Mouse (Mus musculus) MEL (cell line): ENCODE results near the gene Tmem151a. TPM values are rescaled to one million over a fixed set of nuclear protein-coding genes. Genes with fewer than 3 reads are reported as not detected.

Experiments used
- DNase-seq: peaks from one replicate; pipeline ENCODE4 v3.0.0; 2011; ENCODE audit warnings: low read depth, low spot score
- H3K27ac ChIP-seq: 2 replicates; pipeline ENCODE4 v1.5.1; 2012; ENCODE audit warnings: low read depth, mild to moderate bottlenecking, control low read depth, low read length, moderate library complexity; ENCODE audit not compliant: control insufficient read depth
- H3K27me3 ChIP-seq, 2 experiments: fragments of 150-350 bp in 1 of 2; sonication (generic) in 1 of 2; 2 replicates each; pipeline ENCODE4 v1.6.1; 2012; ENCODE audit warnings: low read length in 2 of 2, mild to moderate bottlenecking in 2 of 2, improper control_type of control experiment in 1 of 2, moderate library complexity in 1 of 2; ENCODE audit not compliant: insufficient read depth in 2 of 2, control insufficient read depth in 1 of 2
- H3K36me3 ChIP-seq, 2 experiments: 2 replicates each; pipeline ENCODE4 v1.6.1; 2012 to 2014; ENCODE audit warnings: low read length in 2 of 2, improper control_type of control experiment in 1 of 2, inconsistent platforms in 1 of 2, mild to moderate bottlenecking in 1 of 2; ENCODE audit not compliant: insufficient read depth in 2 of 2, control insufficient read depth in 1 of 2
- H3K4me1 ChIP-seq, 2 experiments: fragments of 150-350 bp in 1 of 2; sonication (generic) in 1 of 2; 2 replicates each; pipeline ENCODE4 v1.6.1; 2012; ENCODE audit warnings: low read length in 2 of 2, improper control_type of control experiment in 1 of 2, mild to moderate bottlenecking in 1 of 2; ENCODE audit not compliant: insufficient read depth in 2 of 2, control insufficient read depth in 1 of 2
- H3K4me3 ChIP-seq, 2 experiments: fragments of 150-350 bp in 1 of 2; sonication (generic) in 1 of 2; 2 replicates each; pipeline ENCODE4 v1.5.1; 2012; ENCODE audit warnings: low read depth in 2 of 2, low read length in 2 of 2, mild to moderate bottlenecking in 2 of 2, moderate library complexity in 2 of 2, control low read depth in 1 of 2, improper control_type of control experiment in 1 of 2; ENCODE audit not compliant: control insufficient read depth in 1 of 2, insufficient read depth in 1 of 2
- H3K79me2 ChIP-seq: 2 replicates; pipeline ENCODE4 v1.6.1; 2012; ENCODE audit warnings: mild to moderate bottlenecking, low read length, moderate library complexity; ENCODE audit not compliant: control insufficient read depth, poor library complexity, insufficient read depth
- H3K9ac ChIP-seq: 2 replicates; pipeline ENCODE4 v1.6.1; 2012; ENCODE audit warnings: low read depth, mild to moderate bottlenecking, control low read depth, low read length, moderate library complexity; ENCODE audit not compliant: control insufficient read depth, poor library complexity, severe bottlenecking
- H3K9me3 ChIP-seq: fragments of 150-350 bp; sonication (generic); replicated peaks from 2 replicates; pipeline ENCODE4 v1.6.1; 2012; ENCODE audit warnings: mild to moderate bottlenecking, low read length, improper control_type of control experiment, moderate library complexity; ENCODE audit not compliant: insufficient read depth
- BHLHE40 ChIP-seq: IDR thresholded peaks from 2 replicates; pipeline ENCODE4 v1.6.1; 2012; ENCODE audit warnings: low read depth, mild to moderate bottlenecking, inconsistent platforms, low read length, improper control_type of control experiment, borderline replicate concordance
- CHD1 ChIP-seq: IDR thresholded peaks from 2 replicates; pipeline ENCODE4 v1.6.1; 2012; ENCODE audit warnings: low read depth, mild to moderate bottlenecking, inconsistent platforms, low read length, improper control_type of control experiment
- CHD2 ChIP-seq: IDR thresholded peaks from 2 replicates; pipeline ENCODE4 v1.6.1; 2011; ENCODE audit warnings: low read length, improper control_type of control experiment
- E2F4 ChIP-seq: IDR thresholded peaks from 2 replicates; pipeline ENCODE4 v1.6.1; 2011; ENCODE audit warnings: low read depth, low read length, improper control_type of control experiment, borderline replicate concordance
- ELF1 ChIP-seq: IDR thresholded peaks from 2 replicates; pipeline ENCODE4 v1.6.1; 2014; ENCODE audit warnings: low read depth, mild to moderate bottlenecking, inconsistent platforms, low read length, improper control_type of control experiment, moderate library complexity
- GATA1 ChIP-seq: IDR thresholded peaks from 2 replicates; pipeline ENCODE4 v1.6.1; 2011; ENCODE audit warnings: low read depth, low read length, improper control_type of control experiment
- HCFC1 ChIP-seq: IDR thresholded peaks from 2 replicates; pipeline ENCODE4 v1.6.1; 2012; ENCODE audit warnings: low read depth, mild to moderate bottlenecking, inconsistent platforms, low read length, improper control_type of control experiment, moderate library complexity
- JUND ChIP-seq: IDR thresholded peaks from 2 replicates; pipeline ENCODE4 v1.6.1; 2011; ENCODE audit warnings: low read depth, mild to moderate bottlenecking, improper control_type of control experiment, low read length
- KAT2A ChIP-seq: conservative IDR thresholded peaks from 2 replicates; pipeline ENCODE4 v1.6.1; 2012; ENCODE audit warnings: low read depth, low read length, improper control_type of control experiment, inconsistent platforms
- MAX ChIP-seq: IDR thresholded peaks from 2 replicates; pipeline ENCODE4 v1.6.1; 2011; ENCODE audit warnings: low read length, improper control_type of control experiment
- MAZ ChIP-seq: IDR thresholded peaks from 2 replicates; pipeline ENCODE4 v1.6.1; 2012; ENCODE audit warnings: low read depth, mild to moderate bottlenecking, inconsistent platforms, low read length, improper control_type of control experiment
- MEF2A ChIP-seq: IDR thresholded peaks from 2 replicates; pipeline ENCODE4 v1.6.1; 2014; ENCODE audit warnings: low read depth, mild to moderate bottlenecking, inconsistent platforms, low read length, improper control_type of control experiment; ENCODE audit not compliant: poor library complexity, insufficient replicate concordance, severe bottlenecking; ENCODE audit errors: extremely low read depth
- NELFE ChIP-seq: IDR thresholded peaks from 2 replicates; pipeline ENCODE4 v1.6.1; 2011; ENCODE audit warnings: low read depth, low read length, improper control_type of control experiment
- POLR2AphosphoS5 ChIP-seq: IDR thresholded peaks from 2 replicates; pipeline ENCODE4 v1.6.1; 2012; ENCODE audit warnings: low read depth, borderline replicate concordance, mild to moderate bottlenecking, inconsistent platforms, low read length, moderate library complexity, mixed read lengths
- RAD21 ChIP-seq: IDR thresholded peaks from 2 replicates; pipeline ENCODE4 v1.6.1; 2011; ENCODE audit warnings: mild to moderate bottlenecking, low read depth, low read length, improper control_type of control experiment
- RCOR1 ChIP-seq: IDR thresholded peaks from 2 replicates; pipeline ENCODE4 v1.6.1; 2012; ENCODE audit warnings: low read depth, mild to moderate bottlenecking, inconsistent platforms, low read length, improper control_type of control experiment
- SIN3A ChIP-seq: IDR thresholded peaks from 2 replicates; pipeline ENCODE4 v1.6.1; 2012; ENCODE audit warnings: low read length, improper control_type of control experiment, inconsistent platforms
- TAL1 ChIP-seq: IDR thresholded peaks from 2 replicates; pipeline ENCODE4 v1.6.1; 2012; ENCODE audit warnings: mild to moderate bottlenecking, inconsistent platforms, low read length, moderate library complexity, mixed read lengths
- TCF12 ChIP-seq: IDR thresholded peaks from 2 replicates; pipeline ENCODE4 v1.6.1; 2014; ENCODE audit warnings: low read depth, mild to moderate bottlenecking, inconsistent platforms, low read length, improper control_type of control experiment, moderate library complexity
- UBTF ChIP-seq: IDR thresholded peaks from 2 replicates; pipeline ENCODE4 v1.6.1; 2012; ENCODE audit warnings: low read depth, mild to moderate bottlenecking, inconsistent platforms, low read length, improper control_type of control experiment, moderate library complexity, borderline replicate concordance; ENCODE audit not compliant: insufficient read depth
- USF2 ChIP-seq, 2 experiments: IDR thresholded peaks; 2 replicates each; pipeline ENCODE4 v1.6.1; 2011 to 2012; ENCODE audit warnings: improper control_type of control experiment in 2 of 2, low read length in 2 of 2, borderline replicate concordance in 1 of 2, inconsistent platforms in 1 of 2, low read depth in 1 of 2, mild to moderate bottlenecking in 1 of 2; ENCODE audit not compliant: insufficient read depth in 1 of 2
- ZNF384 ChIP-seq: IDR thresholded peaks from 2 replicates; pipeline ENCODE4 v1.6.1; 2012; ENCODE audit warnings: low read depth, mild to moderate bottlenecking, inconsistent platforms, low read length, improper control_type of control experiment
- polyA plus RNA-seq, 2 experiments: library from polyadenylated mRNA; stranded (reverse) in 1 of 2; unstranded in 1 of 2; fragments of >175 nt in 1 of 2; fragments of >200 nt in 1 of 2; gene quantifications; 2 replicates each; pipeline versions ENCODE4 v1.2.1 to v1.2.4; 2012; ENCODE audit warnings: low replicate concordance in 2 of 2, low read depth in 1 of 2; ENCODE audit not compliant: insufficient read length in 2 of 2, insufficient read depth in 1 of 2, missing spikeins in 1 of 2
- total RNA-seq: library from RNA; depleted of rRNA; stranded (reverse); fragments of 300-350 nt; gene quantifications from 2 replicates; pipeline ENCODE4 v1.2.3, GENCODE M21; 2012

Gene Tmem151a
- total and polyA plus RNA-seq, 3 experiments, result 0.63 TPM; not detected in 2

DNA sequence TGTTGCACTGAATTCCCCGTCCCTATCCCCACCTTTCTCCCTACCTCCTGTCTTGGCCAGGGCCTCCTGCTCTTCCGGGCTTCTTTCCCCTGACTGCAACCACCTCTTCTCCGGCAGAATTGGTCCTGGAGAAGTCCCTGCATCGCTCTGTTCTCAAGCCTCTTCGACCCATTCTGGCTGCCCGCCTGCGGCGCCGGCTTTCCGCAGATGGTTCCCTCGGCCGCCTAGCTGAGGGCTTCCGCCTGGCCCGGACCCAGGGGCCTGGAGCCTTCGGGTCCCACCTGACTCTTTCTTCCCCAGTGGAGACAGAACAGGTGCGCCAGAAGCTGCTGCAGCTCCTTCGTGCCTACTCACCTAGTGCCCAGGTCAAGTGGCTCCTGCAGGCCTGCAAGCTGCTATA is 32.5 kb downstream of the Tmem151a start:
- H3K9me3 ChIP-seq, result no peaks in the 10 kb centered on the region
- no peak overlapping the region for H3K9ac ChIP-seq
- no peaks in the 10 kb centered on the region for H3K79me2 ChIP-seq
- peaks cover 7 to 19% of the 10 kb centered on the region in 2 experiments; a peak in 3 of 4 replicates for H3K4me1 ChIP-seq
- H3K36me3 ChIP-seq, result peaks cover 2 to 12% of the 10 kb centered on the region in 2 experiments; a peak in 3 of 4 replicates
- no peak overlapping the region for H3K4me3 ChIP-seq
- no peaks in the 10 kb centered on the region for H3K27me3 ChIP-seq
- TF ChIP-seq ELF1, result no peak
- no peak for DNase-seq
- H3K27ac ChIP-seq, result no peak overlapping the region

DNA sequence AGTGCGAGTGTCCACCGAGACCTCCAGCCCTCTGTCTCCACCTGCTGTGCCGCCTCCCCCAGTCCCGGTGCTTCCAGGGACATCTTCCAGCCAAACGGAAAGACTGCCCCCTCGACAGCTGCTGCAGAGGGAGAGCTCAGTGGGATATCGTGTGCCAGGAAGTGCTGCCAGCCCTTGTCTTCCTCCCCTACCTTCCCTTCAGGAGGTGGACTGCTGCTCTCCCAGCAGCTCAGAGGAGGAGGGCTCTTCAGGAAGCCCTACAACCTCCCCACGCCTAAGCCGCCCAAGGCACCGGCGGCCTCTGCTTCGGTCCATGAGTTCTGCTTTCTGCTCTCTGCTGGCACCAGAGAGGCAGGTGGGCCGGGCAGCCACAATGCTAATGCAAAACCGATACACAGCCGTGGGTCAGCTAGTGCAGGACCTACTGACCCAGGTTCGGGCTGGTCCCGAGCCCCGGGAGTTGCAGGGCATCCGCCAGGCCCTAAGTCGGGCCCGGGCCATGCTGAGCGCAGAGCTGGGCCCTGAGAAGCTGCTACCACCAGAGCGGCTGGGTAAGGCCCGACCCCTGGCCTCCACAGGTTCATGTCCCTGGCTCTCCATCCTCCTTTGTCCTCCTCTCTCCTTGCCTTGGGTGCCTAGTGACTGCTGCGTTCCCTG is 33.0 kb downstream of the Tmem151a start:
- TF ChIP-seq NELFE, result no peak
- no peak for TF ChIP-seq HCFC1
- no peak for TF ChIP-seq RCOR1
- no peak for TF ChIP-seq MAZ
- TF ChIP-seq TAL1, result no peak
- no peak for TF ChIP-seq MAX
- no peak for TF ChIP-seq SIN3A
- TF ChIP-seq BHLHE40, result no peak
- no peak for TF ChIP-seq JUND
- no peak for TF ChIP-seq E2F4
- Histone ChIP-seq H3K27me3 (no peaks in the 10 kb centered on the region), H3K27ac (no peak overlapping the region), H3K9ac (no peak overlapping the region), H3K9me3 (no peaks in the 10 kb centered on the region), H3K79me2 (no peaks in the 10 kb centered on the region), H3K4me3 (no peak overlapping the region), H3K4me1 (peaks cover 7 to 19% of the 10 kb centered on the region in 2 experiments; a peak in 3 of 4 replicates), H3K36me3 (peaks cover 2 to 12% of the 10 kb centered on the region in 2 experiments; a peak in 3 of 4 replicates)
- DNase-seq, result no peak

DNA sequence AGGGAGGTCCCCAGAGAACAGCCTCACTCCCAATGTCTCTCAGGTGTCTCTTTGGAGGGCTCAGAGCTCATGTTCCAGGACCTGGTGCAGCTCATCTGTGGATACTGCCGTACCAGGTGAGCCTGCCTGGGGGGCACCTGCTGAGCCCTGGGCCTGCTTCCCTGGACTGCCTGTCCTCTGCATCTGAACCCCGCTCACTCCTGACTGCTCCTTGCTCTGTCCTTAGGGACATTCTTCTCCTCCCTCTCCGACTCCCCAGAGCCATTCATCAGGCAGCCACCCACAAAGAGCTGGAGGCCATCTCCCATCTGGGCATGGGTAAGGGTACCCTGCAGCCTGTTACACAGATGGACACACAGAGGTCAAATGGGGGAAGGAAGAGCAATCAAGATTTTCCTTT is 33.8 kb downstream of the Tmem151a start:
- no peaks in the 10 kb centered on the region for H3K9me3 ChIP-seq
- TF ChIP-seq MAZ (no peak), RAD21 (no peak), MAX (no peak), BHLHE40 (no peak), USF2 (IDR thresholded peaks at IDR 0.05; ENCODE audit: borderline replicate concordance in 1 of 2, insufficient read depth in 1 of 2, low read depth in 1 of 2, low read length in 2 of 2) (no peak), CHD2 (no peak), GATA1 (no peak), E2F4 (no peak), POLR2AphosphoS5 (no peak), TAL1 (no peak), ZNF384 (no peak), CHD1 (no peak), KAT2A (no peak), TCF12 (no peak), MEF2A (no peak), UBTF (no peak), JUND (no peak), HCFC1 (no peak)
- no peaks in the 10 kb centered on the region for H3K79me2 ChIP-seq
- no peak overlapping the region for H3K4me3 ChIP-seq
- H3K36me3 ChIP-seq, result peaks cover 2 to 10% of the 10 kb centered on the region in 2 experiments; a peak in 3 of 4 replicates
- no peaks in the 10 kb centered on the region for H3K27me3 ChIP-seq
- H3K9ac ChIP-seq, result no peak overlapping the region
- DNase-seq, result no peak
- H3K4me1 ChIP-seq, result peaks cover 7 to 16% of the 10 kb centered on the region in 2 experiments; a peak in 3 of 4 replicates
- no peak overlapping the region for H3K27ac ChIP-seq
